Mouse (Mus musculus): ENCODE data around the gene Gm42420. TPM values are rescaled to one million over a fixed set of nuclear protein-coding genes. Genes with fewer than 3 reads are reported as not detected.

The Gm42420 gene
- polyA plus RNA-seq, 1 experiment from 2014 or later, result 0.90 TPM

- ATAC-seq (ENCODE audit: low FRiP score) (no peak), DNase-seq (ENCODE audit: low spot score) (no peak)
- no peaks in the 10 kb centered on the region for H3K9me3 ChIP-seq (ENCODE audit: control insufficient read depth, low read length)
- H3K4me1 ChIP-seq (replicated peaks; ENCODE audit: control insufficient read depth, insufficient read depth, low read length), result no peaks in the 10 kb centered on the region
- H3K27me3 ChIP-seq (ENCODE audit: control insufficient read depth, insufficient read depth, low read length), result no peaks in the 10 kb centered on the region
- no peak overlapping the region for H3K4me2 ChIP-seq (replicated peaks; ENCODE audit: low read depth, low read length)
- H3K9ac ChIP-seq (ENCODE audit: low read depth, low read length), result no peak overlapping the region
- no peak overlapping the region for H3K4me3 ChIP-seq (ENCODE audit: low read depth, low read length)
- no peak overlapping the region for H3K27ac ChIP-seq (ENCODE audit: low read depth, low read length)
- H3K36me3 ChIP-seq (ENCODE audit: control insufficient read depth, insufficient read depth, low read length), result 0 out of 2 replicates have a peak, but pooled peaks cover 2% of the 10 kb centered on the region
- 80% methylated on average over 7 of the region's 7 CpGs for WGBS
Measured at GRCm38 (mm10) chr6:39581087-39581784, 4.3 kb upstream of the Gm42420 start.

- DNase-seq (ENCODE audit: low spot score), result no peak
- WGBS, result 95% methylated on average over 4 of the region's 4 CpGs
Measured at GRCm38 (mm10) chr6:39591481-39591880, 5.9 kb downstream of the Gm42420 start.

GRCm38 (mm10) chr6:39592401-39593214, 7.1 kb downstream of the Gm42420 start, which contains the start of gene Ndufb2:
Gene Ndufb2 (plus strand): TSS chr6:39592574.
- H3K36me3 ChIP-seq (ENCODE audit: control insufficient read depth, insufficient read depth, low read length), result no peaks in the 10 kb centered on the region
- WGBS, result under 1% methylated on average over 56 of the region's 56 CpGs
- 0 out of 2 replicates have a peak, but pooled peaks cover 2% of the 10 kb centered on the region for H3K4me1 ChIP-seq (replicated peaks; ENCODE audit: control insufficient read depth, insufficient read depth, low read length)
- peak within 1 kb of the TSS; percentile 50 for H3K4me2 ChIP-seq (replicated peaks; ENCODE audit: low read depth, low read length)
- no peaks in the 10 kb centered on the region for H3K9me3 ChIP-seq (ENCODE audit: control insufficient read depth, low read length)
- H3K4me3 ChIP-seq (ENCODE audit: low read depth, low read length), result peak within 1 kb of the TSS; percentile 79
- H3K27ac ChIP-seq (ENCODE audit: low read depth, low read length), result peak within 1 kb of the TSS; percentile 84
- peak within 1 kb of the TSS; percentile 77 for H3K9ac ChIP-seq (ENCODE audit: low read depth, low read length)
- DNase-seq (ENCODE audit: low spot score) (peak; percentile 97), ATAC-seq (ENCODE audit: low FRiP score) (peak; percentile 99)
- H3K27me3 ChIP-seq (ENCODE audit: control insufficient read depth, insufficient read depth, low read length), result no peaks in the 10 kb centered on the region

More at GRCm38 (mm10) chr6:39591481-39591880, 5.9 kb downstream of the Gm42420 start:
- H3K27me3 ChIP-seq (ENCODE audit: control insufficient read depth, insufficient read depth, low read length), result no peaks in the 10 kb centered on the region
- no peak for ATAC-seq (ENCODE audit: low FRiP score)
- H3K4me3 ChIP-seq (ENCODE audit: low read depth, low read length), result no peak overlapping the region
- no peak overlapping the region for H3K27ac ChIP-seq (ENCODE audit: low read depth, low read length)
- H3K36me3 ChIP-seq (ENCODE audit: control insufficient read depth, insufficient read depth, low read length), result no peaks in the 10 kb centered on the region
- no peaks in the 10 kb centered on the region for H3K9me3 ChIP-seq (ENCODE audit: control insufficient read depth, low read length)
- no peak overlapping the region; the same call in 1 of the 2 replicates for H3K4me2 ChIP-seq (replicated peaks; ENCODE audit: low read depth, low read length)
- 0 out of 2 replicates have a peak, but pooled peaks cover 2% of the 10 kb centered on the region for H3K4me1 ChIP-seq (replicated peaks; ENCODE audit: control insufficient read depth, insufficient read depth, low read length)
- H3K9ac ChIP-seq (ENCODE audit: low read depth, low read length), result no peak overlapping the region

- H3K36me3 ChIP-seq (ENCODE audit: control insufficient read depth, insufficient read depth, low read length), result no peaks in the 10 kb centered on the region
- DNase-seq (ENCODE audit: low spot score) (no peak), ATAC-seq (ENCODE audit: low FRiP score) (no peak)
- 94% methylated on average over 3 of the region's 3 CpGs for WGBS
- no peaks in the 10 kb centered on the region for H3K9me3 ChIP-seq (ENCODE audit: control insufficient read depth, low read length)
- no peak overlapping the region for H3K27ac ChIP-seq (ENCODE audit: low read depth, low read length)
- no peak overlapping the region for H3K4me3 ChIP-seq (ENCODE audit: low read depth, low read length)
- H3K9ac ChIP-seq (ENCODE audit: low read depth, low read length), result no peak overlapping the region
- no peaks in the 10 kb centered on the region for H3K4me1 ChIP-seq (replicated peaks; ENCODE audit: control insufficient read depth, insufficient read depth, low read length)
- H3K27me3 ChIP-seq (ENCODE audit: control insufficient read depth, insufficient read depth, low read length), result no peaks in the 10 kb centered on the region
- no peak overlapping the region for H3K4me2 ChIP-seq (replicated peaks; ENCODE audit: low read depth, low read length)
Measured at GRCm38 (mm10) chr6:39600851-39601250, 15.3 kb downstream of the Gm42420 start.

- WGBS, result 86% methylated on average over 3 of the region's 3 CpGs
Measured at GRCm38 (mm10) chr6:39601828-39602227, 16.3 kb downstream of the Gm42420 start.

GRCm38 (mm10) chr6:39604565-39604964, 19.0 kb downstream of the Gm42420 start:
- H3K27me3 ChIP-seq (ENCODE audit: control insufficient read depth, insufficient read depth, low read length), result no peaks in the 10 kb centered on the region
- H3K4me3 ChIP-seq (ENCODE audit: low read depth, low read length), result no peak overlapping the region
- WGBS, result 87% methylated on average over 5 of the region's 5 CpGs
- no peaks in the 10 kb centered on the region for H3K36me3 ChIP-seq (ENCODE audit: control insufficient read depth, insufficient read depth, low read length)
- no peak overlapping the region for H3K27ac ChIP-seq (ENCODE audit: low read depth, low read length)
- no peaks in the 10 kb centered on the region for H3K9me3 ChIP-seq (ENCODE audit: control insufficient read depth, low read length)
- ATAC-seq (ENCODE audit: low FRiP score), result no peak
- H3K4me1 ChIP-seq (replicated peaks; ENCODE audit: control insufficient read depth, insufficient read depth, low read length), result no peaks in the 10 kb centered on the region
- no peak for DNase-seq (ENCODE audit: low spot score)
- no peak overlapping the region for H3K9ac ChIP-seq (ENCODE audit: low read depth, low read length)
- H3K4me2 ChIP-seq (replicated peaks; ENCODE audit: low read depth, low read length), result no peak overlapping the region

More at GRCm38 (mm10) chr6:39601828-39602227, 16.3 kb downstream of the Gm42420 start:
- Histone ChIP-seq H3K9me3 (ENCODE audit: control insufficient read depth, low read length) (no peaks in the 10 kb centered on the region), H3K9ac (ENCODE audit: low read depth, low read length) (no peak overlapping the region), H3K36me3 (ENCODE audit: control insufficient read depth, insufficient read depth, low read length) (no peaks in the 10 kb centered on the region), H3K4me2 (replicated peaks; ENCODE audit: low read depth, low read length) (no peak overlapping the region), H3K27me3 (ENCODE audit: control insufficient read depth, insufficient read depth, low read length) (no peaks in the 10 kb centered on the region), H3K4me3 (ENCODE audit: low read depth, low read length) (no peak overlapping the region), H3K4me1 (replicated peaks; ENCODE audit: control insufficient read depth, insufficient read depth, low read length) (no peaks in the 10 kb centered on the region), H3K27ac (ENCODE audit: low read depth, low read length) (no peak overlapping the region)
- DNase-seq (ENCODE audit: low spot score) (no peak), ATAC-seq (ENCODE audit: low FRiP score) (no peak)

GRCm38 (mm10) chr6:39606056-39606455, 20.5 kb downstream of the Gm42420 start:
- DNase-seq (ENCODE audit: low spot score), result no peak
- no peaks in the 10 kb centered on the region for H3K36me3 ChIP-seq (ENCODE audit: control insufficient read depth, insufficient read depth, low read length)
- whole genome bisulfite sequencing, result 95% methylated on average over 6 of the region's 6 CpGs
- no peak overlapping the region for H3K9ac ChIP-seq (ENCODE audit: low read depth, low read length)
- H3K27ac ChIP-seq (ENCODE audit: low read depth, low read length), result no peak overlapping the region
- H3K4me3 ChIP-seq (ENCODE audit: low read depth, low read length), result no peak overlapping the region
- no peak overlapping the region for H3K4me2 ChIP-seq (replicated peaks; ENCODE audit: low read depth, low read length)
- H3K9me3 ChIP-seq (ENCODE audit: control insufficient read depth, low read length), result no peaks in the 10 kb centered on the region
- no peak for ATAC-seq (ENCODE audit: low FRiP score)
- no peaks in the 10 kb centered on the region for H3K27me3 ChIP-seq (ENCODE audit: control insufficient read depth, insufficient read depth, low read length)
- no peaks in the 10 kb centered on the region for H3K4me1 ChIP-seq (replicated peaks; ENCODE audit: control insufficient read depth, insufficient read depth, low read length)

- DNase-seq (ENCODE audit: low spot score), result no peak
- no peak overlapping the region for H3K9ac ChIP-seq (ENCODE audit: low read depth, low read length)
- no peak overlapping the region for H3K4me3 ChIP-seq (ENCODE audit: low read depth, low read length)
- ATAC-seq (ENCODE audit: low FRiP score), result no peak
- no peaks in the 10 kb centered on the region for H3K27me3 ChIP-seq (ENCODE audit: control insufficient read depth, insufficient read depth, low read length)
- H3K36me3 ChIP-seq (ENCODE audit: control insufficient read depth, insufficient read depth, low read length), result no peaks in the 10 kb centered on the region
- H3K4me2 ChIP-seq (replicated peaks; ENCODE audit: low read depth, low read length), result no peak overlapping the region
- no peaks in the 10 kb centered on the region for H3K9me3 ChIP-seq (ENCODE audit: control insufficient read depth, low read length)
- WGBS, result 78% methylated on average over 3 of the region's 3 CpGs
- no peak overlapping the region for H3K27ac ChIP-seq (ENCODE audit: low read depth, low read length)
- H3K4me1 ChIP-seq (replicated peaks; ENCODE audit: control insufficient read depth, insufficient read depth, low read length), result no peaks in the 10 kb centered on the region
Measured at GRCm38 (mm10) chr6:39606862-39607261, 21.3 kb downstream of the Gm42420 start.

Data from hindbrain, embryonic 11.5 days (tissue).